Mouse (Mus musculus): Measurements from ENCODE around the gene Aes. TPM values are rescaled to one million over a fixed set of nuclear protein-coding genes. Genes with fewer than 3 reads are reported as not detected.

The Aes gene
- 820 and 884 TPM in 2 replicates for polyA plus RNA-seq (2015; fragmentation: Nextera tagmentation; extraction: Ambion mirVana)

- Histone ChIP-seq H3K9ac (peak within 1 kb of the TSS; percentile 100), H3K36me3 (no peaks in the 10 kb centered on the region), H3K27me3 (no peaks in the 10 kb centered on the region), H3K9me3 (no peaks in the 10 kb centered on the region), H3K27ac (replicated peaks) (peak within 1 kb of the TSS; percentile 90), H3K4me1 (replicated peaks) (peaks cover 45% of the 10 kb centered on the region), H3K4me2 (peak within 1 kb of the TSS; percentile 93), H3K4me3 (peak within 1 kb of the TSS; percentile 93)
- peak; percentile 71 for ATAC-seq (ENCODE audit: low FRiP score, low read depth)
- WGBS, result 2% methylated on average over 16 of the region's 53 CpGs
These were observed at the start of gene Aes for GRCm38 (mm10) chr10:81559163-81559626. TSS of gene Aes (plus strand) at chr10:81559488.

GRCm38 (mm10) chr10:81510246-81510810 is 49.0 kb upstream of the Aes start:
- H3K4me3 ChIP-seq, result no peak overlapping the region
- 83% methylated on average over 14 of the region's 14 CpGs for WGBS
- H3K27me3 ChIP-seq, result no peaks in the 10 kb centered on the region
- H3K27ac ChIP-seq (replicated peaks), result no peak overlapping the region
- no peaks in the 10 kb centered on the region for H3K9me3 ChIP-seq
- no peaks in the 10 kb centered on the region for H3K4me1 ChIP-seq (replicated peaks)
- H3K9ac ChIP-seq, result no peak overlapping the region
- no peaks in the 10 kb centered on the region for H3K36me3 ChIP-seq
- no peak overlapping the region for H3K4me2 ChIP-seq
- no peak for ATAC-seq (ENCODE audit: low FRiP score, low read depth)

GRCm38 (mm10) chr10:81513798-81514197 is 45.5 kb upstream of the Aes start:
- no peaks in the 10 kb centered on the region for H3K9me3 ChIP-seq
- no peak for ATAC-seq (ENCODE audit: low FRiP score, low read depth)
- H3K4me1 ChIP-seq (replicated peaks), result no peaks in the 10 kb centered on the region
- H3K9ac ChIP-seq, result no peak overlapping the region
- no peaks in the 10 kb centered on the region for H3K27me3 ChIP-seq
- no peak overlapping the region for H3K4me3 ChIP-seq
- no peak overlapping the region for H3K27ac ChIP-seq (replicated peaks)
- no peaks in the 10 kb centered on the region for H3K36me3 ChIP-seq
- 87% methylated on average over 5 of the region's 5 CpGs for WGBS
- H3K4me2 ChIP-seq, result no peak overlapping the region

- H3K27ac ChIP-seq (replicated peaks), result no peak overlapping the region
These were observed 42.1 kb upstream of the Aes start for GRCm38 (mm10) chr10:81517227-81517626.

GRCm38 (mm10) chr10:81518546-81518945 is 40.7 kb upstream of the Aes start:
- Histone ChIP-seq H3K9me3 (no peaks in the 10 kb centered on the region), H3K27ac (replicated peaks) (no peak overlapping the region), H3K4me1 (replicated peaks) (no peaks in the 10 kb centered on the region), H3K9ac (no peak overlapping the region), H3K27me3 (peaks cover 6% of the 10 kb centered on the region; the same call in 1 of the 2 replicates), H3K4me3 (no peak overlapping the region), H3K4me2 (no peak overlapping the region), H3K36me3 (no peaks in the 10 kb centered on the region)
- ATAC-seq (ENCODE audit: low FRiP score, low read depth), result no peak; the same call in 1 of the 2 replicates
- WGBS, result 15% methylated on average over 4 of the region's 4 CpGs

More at GRCm38 (mm10) chr10:81517227-81517626, 42.1 kb upstream of the Aes start:
- H3K27me3 ChIP-seq, result no peaks in the 10 kb centered on the region
- no peaks in the 10 kb centered on the region for H3K9me3 ChIP-seq
- no peak overlapping the region for H3K9ac ChIP-seq
- no peaks in the 10 kb centered on the region for H3K4me1 ChIP-seq (replicated peaks)
- WGBS, result 84% methylated on average over 8 of the region's 8 CpGs
- no peaks in the 10 kb centered on the region for H3K36me3 ChIP-seq
- H3K4me2 ChIP-seq, result no peak overlapping the region
- ATAC-seq (ENCODE audit: low FRiP score, low read depth), result no peak
- no peak overlapping the region for H3K4me3 ChIP-seq

GRCm38 (mm10) chr10:81519227-81519977 is 39.9 kb upstream of the Aes start:
- ATAC-seq (ENCODE audit: low FRiP score, low read depth), result no peak
- 86% methylated on average over 6 of the region's 6 CpGs for WGBS

GRCm38 (mm10) chr10:81519978-81520365 is 39.3 kb upstream of the Aes start:
- Histone ChIP-seq H3K4me3 (no peak overlapping the region), H3K36me3 (no peaks in the 10 kb centered on the region), H3K4me1 (replicated peaks) (no peaks in the 10 kb centered on the region), H3K9me3 (no peaks in the 10 kb centered on the region), H3K27me3 (peaks cover 8% of the 10 kb centered on the region; the same call in 1 of the 2 replicates), H3K9ac (no peak overlapping the region), H3K4me2 (no peak overlapping the region), H3K27ac (replicated peaks) (no peak overlapping the region)
- ATAC-seq (ENCODE audit: low FRiP score, low read depth), result no peak
- WGBS, result 73% methylated on average over 3 of the region's 3 CpGs

More at GRCm38 (mm10) chr10:81519227-81519977, 39.9 kb upstream of the Aes start:
- Histone ChIP-seq H3K9ac (no peak overlapping the region), H3K4me3 (no peak overlapping the region), H3K4me2 (no peak overlapping the region), H3K36me3 (no peaks in the 10 kb centered on the region), H3K4me1 (replicated peaks) (no peaks in the 10 kb centered on the region), H3K27ac (replicated peaks) (no peak overlapping the region), H3K9me3 (no peaks in the 10 kb centered on the region), H3K27me3 (peaks cover 8% of the 10 kb centered on the region; the same call in 1 of the 2 replicates)

GRCm38 (mm10) chr10:81523142-81523541 is 36.1 kb upstream of the Aes start:
- ATAC-seq (ENCODE audit: low FRiP score, low read depth), result no peak
- Histone ChIP-seq H3K4me3 (no peak overlapping the region), H3K4me1 (replicated peaks) (no peaks in the 10 kb centered on the region), H3K4me2 (no peak overlapping the region), H3K9ac (no peak overlapping the region), H3K27me3 (peaks cover 8% of the 10 kb centered on the region; the same call in 1 of the 2 replicates), H3K36me3 (no peaks in the 10 kb centered on the region), H3K27ac (replicated peaks) (no peak overlapping the region), H3K9me3 (no peaks in the 10 kb centered on the region)
- 76% methylated on average over 6 of the region's 6 CpGs for WGBS

- Histone ChIP-seq H3K9ac (no peak overlapping the region), H3K27ac (replicated peaks) (no peak overlapping the region), H3K9me3 (no peaks in the 10 kb centered on the region), H3K36me3 (peaks cover under 1% of the 10 kb centered on the region), H3K4me2 (no peak overlapping the region), H3K27me3 (peaks cover 8% of the 10 kb centered on the region; the same call in 1 of the 2 replicates), H3K4me1 (replicated peaks) (no peaks in the 10 kb centered on the region), H3K4me3 (no peak overlapping the region)
- 22% methylated on average over 19 of the region's 19 CpGs for WGBS
- no peak for ATAC-seq (ENCODE audit: low FRiP score, low read depth)
These were observed 35.7 kb upstream of the Aes start for GRCm38 (mm10) chr10:81523570-81523969.

GRCm38 (mm10) chr10:81524051-81524605 is 35.2 kb upstream of the Aes start, which contains the start of gene Gna15:
TSS of gene Gna15 (minus strand) at chr10:81524225.
- H3K4me2 ChIP-seq, result no peak within 1 kb of the TSS
- peaks cover 5% of the 10 kb centered on the region for H3K36me3 ChIP-seq
- WGBS, result 29% methylated on average over 9 of the region's 9 CpGs
- ATAC-seq (ENCODE audit: low FRiP score, low read depth), result no peak
- H3K9me3 ChIP-seq, result no peaks in the 10 kb centered on the region
- no peak within 1 kb of the TSS for H3K9ac ChIP-seq
- H3K4me3 ChIP-seq, result no peak within 1 kb of the TSS
- peaks cover 8% of the 10 kb centered on the region; the same call in 1 of the 2 replicates for H3K27me3 ChIP-seq
- H3K4me1 ChIP-seq (replicated peaks), result no peaks in the 10 kb centered on the region
- H3K27ac ChIP-seq (replicated peaks), result no peak within 1 kb of the TSS

- Histone ChIP-seq H3K4me3 (no peak overlapping the region), H3K27ac (replicated peaks) (no peak overlapping the region), H3K4me1 (replicated peaks) (no peaks in the 10 kb centered on the region), H3K4me2 (no peak overlapping the region), H3K36me3 (peaks cover 14% of the 10 kb centered on the region), H3K27me3 (peaks cover 8% of the 10 kb centered on the region; the same call in 1 of the 2 replicates), H3K9ac (no peak overlapping the region), H3K9me3 (no peaks in the 10 kb centered on the region)
- WGBS, result 69% methylated on average over 12 of the region's 13 CpGs
- no peak for ATAC-seq (ENCODE audit: low FRiP score, low read depth)
These were observed 34.1 kb upstream of the Aes start for GRCm38 (mm10) chr10:81525017-81525694.

All from hindbrain, embryonic 15.5 days (tissue).